Mouse (Mus musculus) neural tube, embryonic 14.5 days (tissue): Measurements from ENCODE around the gene Cby3. TPM values are rescaled to one million over a fixed set of nuclear protein-coding genes. Genes with fewer than 3 reads are reported as not detected.
A peak's percentile ranks its signal among the peaks of the same experiment; 100 is the strongest.

Experiments
- microRNA counts: library from miRNA; unstranded; fragments of <30 nt; microRNA quantifications from one replicate; lab custom pipeline; 2016
- microRNA-seq: library from miRNA; unstranded; fragments of <30 nt; microRNA quantifications from one replicate; pipeline ENCODE4, GENCODE M21; 2016
- polyA plus RNA-seq: library from polyadenylated mRNA; unstranded; fragments of >200 nt; fragmentation: Nextera tagmentation; extraction: Ambion mirVana; gene quantifications from 2 replicates; pipeline ENCODE4 v1.2.1, GENCODE M21; 2014

Cby3 gene
- polyA plus RNA-seq, 1 experiment from 2014 or later, result 0.92 TPM

MicroRNAs within 50 kb of the gene (microRNA counts, 519-probe panel; counts per million panel counts)
- microRNA mmu-miR-804 (lab: Ali Mortazavi, UCI), result 3,245 counts per million, percentile 23 among the panel's probes with 10 or more counts

Small RNAs within 50 kb of the gene (microRNA-seq; reads per million reads assigned to microRNA genes)
- gene Mir804, result not detected

Other genes with a start within 250 kb of the Cby3 start
- 30.3 and 42.5 TPM in 2 replicates for gene Tbc1d9b, start 223.1 kb upstream of the Cby3 start, polyA plus RNA-seq
- gene Mrnip, start 180.0 kb upstream of the Cby3 start, polyA plus RNA-seq, result 38.1 and 48.3 TPM in 2 replicates
- 377 and 383 TPM in 2 replicates for gene Sqstm1, start 143.6 kb upstream of the Cby3 start, polyA plus RNA-seq
- 52.0 and 53.6 TPM in 2 replicates for gene Mgat4b, start 143.6 kb upstream of the Cby3 start, polyA plus RNA-seq
- gene Ltc4s, start 115.8 kb upstream of the Cby3 start, polyA plus RNA-seq, result 1.3 and 3.3 TPM in 2 replicates
- 3.5 and 4.4 TPM in 2 replicates for gene Maml1, start 62.2 kb upstream of the Cby3 start, polyA plus RNA-seq
- 205 and 227 TPM in 2 replicates for gene Canx, start 28.8 kb upstream of the Cby3 start, polyA plus RNA-seq
- 441 and 486 TPM in 2 replicates for gene Hnrnph1, start 22.5 kb downstream of the Cby3 start, polyA plus RNA-seq
- gene Rufy1, start 76.7 kb downstream of the Cby3 start, polyA plus RNA-seq, result 25.6 and 31.9 TPM in 2 replicates
- gene Adamts2, start 247.6 kb downstream of the Cby3 start, polyA plus RNA-seq, result 2.4 and 5.7 TPM in 2 replicates